Mouse (Mus musculus) forebrain, embryonic 11.5 days (tissue): ENCODE measurements around the gene Stx16. TPM values are rescaled to one million over a fixed set of nuclear protein-coding genes. Genes with fewer than 3 reads are reported as not detected.

Source experiments
- ATAC-seq: fragments of 200-750 bp; cut with Nextera tagmentation; replicated peaks from 2 replicates; pipeline ENCODE4 v1.8.0; 2017; ENCODE audit warnings: moderate TSS enrichment; ENCODE audit not compliant: low FRiP score
- DNase-seq: peaks from one replicate; pipeline ENCODE4 v3.0.0-alpha.2; 2017; ENCODE audit warnings: low spot score
- H3K27ac ChIP-seq: fragments of 300-500 bp; sonication (generic); 2 replicates; pipeline ENCODE4 v1.5.1; 2014; ENCODE audit warnings: low read depth, low read length
- H3K27me3 ChIP-seq: fragments of 300-500 bp; sonication (generic); 2 replicates; pipeline ENCODE4 v1.6.1; 2014; ENCODE audit warnings: mild to moderate bottlenecking, low read length, mixed read lengths; ENCODE audit not compliant: control insufficient read depth, insufficient read depth
- H3K36me3 ChIP-seq: fragments of 300-500 bp; sonication (generic); 2 replicates; pipeline ENCODE4 v1.6.1; 2014; ENCODE audit warnings: mild to moderate bottlenecking, low read length, moderate library complexity, mixed read lengths; ENCODE audit not compliant: control insufficient read depth, insufficient read depth
- H3K4me1 ChIP-seq: fragments of 300-500 bp; sonication (generic); replicated peaks from 2 replicates; pipeline ENCODE4 v1.6.1; 2014; ENCODE audit warnings: low read length, mixed read lengths; ENCODE audit not compliant: control insufficient read depth, insufficient read depth
- H3K4me2 ChIP-seq: fragments of 300-500 bp; sonication (generic); 2 replicates; pipeline ENCODE4 v1.6.1; 2014; ENCODE audit warnings: low read depth, mild to moderate bottlenecking, low read length, moderate library complexity, mixed read lengths; ENCODE audit not compliant: severe bottlenecking
- H3K4me3 ChIP-seq: fragments of 300-500 bp; sonication (generic); 2 replicates; pipeline ENCODE4 v1.5.1; 2014; ENCODE audit warnings: low read depth, low read length
- H3K9ac ChIP-seq: fragments of 300-500 bp; sonication (generic); 2 replicates; pipeline ENCODE4 v1.6.1; 2014; ENCODE audit warnings: low read length
- H3K9me3 ChIP-seq: fragments of 300-500 bp; sonication (generic); 2 replicates; pipeline ENCODE4 v1.6.1; 2016; ENCODE audit warnings: low read length, mixed read lengths; ENCODE audit not compliant: control insufficient read depth
- WGBS: fragments of 180-500 bp; shearing (Covaris S2); extraction: QIAGEN DNeasy Blood & Tissue Kit; methylation state at CpG from one replicate; pipeline ENCODE4 v1.1.7; 2014; 5-methylcytosine and 5-hydroxymethylcytosine counted together
- polyA plus RNA-seq: library from polyadenylated mRNA; unstranded; fragments of >200 nt; fragmentation: Nextera tagmentation; extraction: Ambion mirVana; gene quantifications from 2 replicates; pipeline ENCODE4 v1.2.1, GENCODE M21; 2014

The Stx16 gene
- polyA plus RNA-seq, 1 experiment from 2014 or later, result 10.7 TPM

DNA sequence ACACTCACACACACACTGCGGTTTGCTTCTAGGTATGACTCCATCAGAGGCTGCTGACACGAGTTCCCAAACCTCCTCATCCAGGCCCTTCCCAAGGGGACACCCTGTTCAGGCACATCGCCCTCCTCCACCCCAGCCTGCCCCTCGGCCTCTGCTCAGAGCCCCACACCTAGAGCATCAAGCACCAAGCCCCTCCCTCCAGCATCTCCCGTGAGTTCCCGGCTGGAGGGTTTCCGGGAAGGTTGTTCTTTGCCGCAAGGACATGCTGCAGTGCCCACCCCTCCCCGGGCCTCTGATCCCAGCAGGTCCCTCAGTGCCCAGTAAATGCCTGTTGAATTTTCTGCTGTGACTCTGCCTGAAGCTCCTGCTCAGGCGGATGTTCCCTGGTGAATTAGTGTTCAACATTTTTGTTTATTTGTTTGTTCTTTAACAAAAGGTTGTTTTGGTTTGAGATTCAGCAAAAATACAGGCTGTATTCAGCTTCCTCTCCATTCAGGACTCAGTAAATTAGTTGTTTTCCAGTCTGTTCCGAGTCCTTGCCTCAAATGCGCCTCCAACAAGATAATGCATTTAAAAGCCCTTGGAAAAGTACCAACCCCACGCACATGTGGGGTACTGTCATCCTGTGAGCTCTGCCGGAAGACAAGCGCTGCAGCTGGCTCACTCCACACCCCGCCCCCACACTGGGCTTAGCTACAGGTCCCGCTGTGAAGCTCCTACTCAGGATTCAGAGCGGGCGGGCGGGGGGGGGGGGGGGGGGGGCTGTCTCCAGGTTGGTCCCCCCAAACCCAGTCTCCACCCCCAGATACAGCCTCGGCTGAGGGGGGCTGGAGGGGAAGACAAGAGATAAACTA is 50.6 kb downstream of the Stx16 start:
- Histone ChIP-seq H3K27ac (no peak overlapping the region), H3K27me3 (no peaks in the 10 kb centered on the region), H3K4me2 (peak overlapping the region; percentile 33), H3K4me3 (no peak overlapping the region), H3K36me3 (no peaks in the 10 kb centered on the region; the same call in 1 of the 2 replicates), H3K9ac (peak overlapping the region; percentile 23; the same call in 1 of the 2 replicates), H3K9me3 (no peaks in the 10 kb centered on the region; the same call in 1 of the 2 replicates), H3K4me1 (peaks cover 4% of the 10 kb centered on the region; the same call in 1 of the 2 replicates)
- peak; percentile 78 for DNase-seq
- WGBS, result 9% methylated on average over 21 of the region's 21 CpGs
- peak; percentile 87 for ATAC-seq

DNA sequence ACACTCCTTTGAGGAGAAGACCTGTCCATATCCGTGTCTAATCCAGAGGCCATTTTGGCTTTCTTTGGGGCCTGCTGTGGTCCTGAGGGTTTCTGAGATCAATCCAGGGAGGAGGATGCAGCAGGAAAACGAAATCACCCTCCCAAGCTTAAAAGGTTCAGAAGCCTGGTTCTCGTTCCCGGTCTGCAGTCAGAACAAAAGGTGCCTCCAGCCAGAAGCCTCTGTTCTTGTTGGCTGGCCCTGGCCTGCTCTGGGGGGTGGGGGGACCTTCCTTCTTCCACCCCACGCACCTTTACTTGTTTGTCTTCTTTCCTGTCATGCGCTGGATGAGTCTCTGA is 51.2 kb downstream of the Stx16 start:
- Histone ChIP-seq H3K4me1 (peaks cover 4% of the 10 kb centered on the region; the same call in 1 of the 2 replicates), H3K9me3 (no peaks in the 10 kb centered on the region; the same call in 1 of the 2 replicates), H3K4me2 (peak overlapping the region; percentile 33), H3K27me3 (no peaks in the 10 kb centered on the region), H3K36me3 (no peaks in the 10 kb centered on the region; the same call in 1 of the 2 replicates), H3K9ac (peak overlapping the region; percentile 23; the same call in 1 of the 2 replicates), H3K4me3 (no peak overlapping the region), H3K27ac (no peak overlapping the region)
- 19% methylated on average over 6 of the region's 6 CpGs for WGBS
- ATAC-seq, result peak; percentile 35; the same call in 1 of the 2 replicates
- no peak for DNase-seq

DNA sequence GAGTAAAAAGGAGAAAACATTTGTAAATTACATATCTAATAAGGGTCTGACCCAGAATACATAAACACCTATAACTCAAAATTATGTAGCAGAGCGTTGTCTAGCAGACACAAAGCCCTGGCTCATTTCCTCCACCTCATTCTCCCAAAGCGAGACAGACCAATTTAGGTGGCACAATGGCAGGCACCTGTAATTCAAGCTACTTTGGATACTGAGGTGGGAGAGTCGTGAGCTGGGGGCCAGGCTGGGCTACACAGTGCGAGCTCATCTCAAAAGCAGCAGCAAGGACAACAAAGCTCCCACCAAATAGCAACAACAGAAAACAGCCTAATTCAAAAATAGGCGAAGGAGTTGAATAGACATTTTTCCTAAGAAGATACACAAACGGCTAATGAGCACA is 52.8 kb downstream of the Stx16 start:
- WGBS, result 81% methylated on average over 6 of the region's 6 CpGs
- no peak overlapping the region for H3K4me3 ChIP-seq
- H3K4me2 ChIP-seq, result no peak overlapping the region
- H3K27me3 ChIP-seq, result no peaks in the 10 kb centered on the region
- H3K27ac ChIP-seq, result no peak overlapping the region
- no peak overlapping the region for H3K9ac ChIP-seq
- DNase-seq (no peak), ATAC-seq (no peak)
- no peaks in the 10 kb centered on the region; the same call in 1 of the 2 replicates for H3K9me3 ChIP-seq
- peaks cover 4% of the 10 kb centered on the region; the same call in 1 of the 2 replicates for H3K4me1 ChIP-seq
- no peaks in the 10 kb centered on the region; the same call in 1 of the 2 replicates for H3K36me3 ChIP-seq

DNA sequence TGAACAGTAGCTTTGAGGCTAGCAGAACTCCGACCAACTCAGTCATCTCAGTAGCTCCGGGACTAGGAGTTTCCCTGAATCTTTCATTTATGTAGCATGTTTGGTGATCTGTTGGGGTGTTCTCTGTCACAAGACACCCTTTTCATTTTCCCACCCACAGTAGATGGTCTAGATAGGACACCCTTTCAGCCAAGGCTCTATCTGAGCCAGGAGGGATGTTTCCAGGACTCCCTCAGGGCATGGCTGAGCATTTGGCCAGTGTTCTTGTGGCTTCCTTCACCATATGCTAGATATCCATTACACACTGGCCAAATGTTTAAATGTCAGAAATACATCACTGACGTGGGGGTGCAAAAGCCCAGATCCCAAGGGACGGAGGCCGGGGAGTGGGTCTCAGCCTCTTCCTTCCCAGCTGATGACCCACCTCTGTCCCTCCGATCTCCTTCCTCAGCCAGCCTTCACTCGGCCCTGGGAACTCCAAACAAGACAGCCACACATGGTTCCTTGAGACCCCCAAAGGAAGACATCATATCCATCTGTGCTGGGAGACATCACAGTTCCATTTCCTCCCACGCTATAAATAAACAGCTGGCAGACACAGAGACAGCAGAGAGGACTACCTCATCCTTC is 54.5 kb downstream of the Stx16 start:
- no peak overlapping the region for H3K4me3 ChIP-seq
- no peak for ATAC-seq
- no peak for DNase-seq
- H3K27ac ChIP-seq, result no peak overlapping the region
- H3K9me3 ChIP-seq, result no peaks in the 10 kb centered on the region
- peaks cover 4% of the 10 kb centered on the region; the same call in 1 of the 2 replicates for H3K4me1 ChIP-seq
- 89% methylated on average over 8 of the region's 8 CpGs for WGBS
- no peak overlapping the region for H3K9ac ChIP-seq
- no peak overlapping the region for H3K4me2 ChIP-seq
- H3K27me3 ChIP-seq, result no peaks in the 10 kb centered on the region
- H3K36me3 ChIP-seq, result no peaks in the 10 kb centered on the region

DNA sequence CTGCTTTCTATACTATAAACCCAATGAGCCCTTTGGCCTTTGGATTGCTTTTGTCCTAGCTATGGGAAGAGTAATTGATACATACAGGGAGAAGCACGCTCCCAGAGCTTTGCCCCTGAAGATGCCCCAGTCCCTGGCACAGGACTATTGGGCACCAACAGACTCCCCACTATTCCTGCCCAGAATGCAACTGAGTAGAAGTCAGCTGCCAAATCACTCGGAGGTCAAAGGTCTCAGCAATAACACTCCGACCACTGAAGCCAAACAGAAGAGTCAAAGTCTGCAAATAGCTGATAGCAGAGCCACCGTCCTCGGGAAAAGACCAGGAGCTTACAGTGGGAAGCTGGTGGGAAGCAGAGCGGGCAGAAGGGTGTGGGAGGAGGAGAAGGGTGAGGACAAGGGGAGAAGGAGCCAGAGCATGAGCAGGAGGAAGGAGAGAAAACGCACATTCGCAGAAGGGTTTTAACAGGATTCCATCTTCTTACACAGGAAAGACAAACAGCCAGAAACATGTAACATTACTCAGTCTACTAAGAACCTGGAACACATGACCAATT is 56.4 kb downstream of the Stx16 start:
- 84% methylated on average over 8 of the region's 8 CpGs for WGBS
- no peaks in the 10 kb centered on the region for H3K27me3 ChIP-seq
- DNase-seq (no peak), ATAC-seq (no peak)
- H3K4me2 ChIP-seq, result no peak overlapping the region
- no peaks in the 10 kb centered on the region for H3K4me1 ChIP-seq
- no peak overlapping the region for H3K9ac ChIP-seq
- H3K4me3 ChIP-seq, result no peak overlapping the region
- H3K36me3 ChIP-seq, result no peaks in the 10 kb centered on the region
- no peak overlapping the region for H3K27ac ChIP-seq
- H3K9me3 ChIP-seq, result no peaks in the 10 kb centered on the region

Other genes starting within 250 kb of the Stx16 start
- gene Npepl1, start 34.0 kb downstream of the Stx16 start, polyA plus RNA-seq, result 31.2 and 31.5 TPM in 2 replicates
- 1,123 and 1,194 TPM in 2 replicates for gene Gnas, start 208.0 kb downstream of the Stx16 start, polyA plus RNA-seq